Mouse (Mus musculus) intestine, postnatal 0 days (tissue): ENCODE measurements around the gene Ebf1. TPM values are rescaled to one million over a fixed set of nuclear protein-coding genes. Genes with fewer than 3 reads are reported as not detected.

Source experiments
- ATAC-seq: fragments of 200-750 bp; cut with Nextera tagmentation; 2 replicates; pipeline ENCODE4 v1.8.0; 2017; ENCODE audit warnings: mild to moderate bottlenecking, moderate TSS enrichment, moderate library complexity
- H3K27ac ChIP-seq: fragments of 300-500 bp; sonication (generic); 2 replicates; pipeline ENCODE4 v1.5.1; 2014; ENCODE audit warnings: mild to moderate bottlenecking, low read depth, low read length, moderate library complexity
- H3K27me3 ChIP-seq: fragments of 300-500 bp; sonication (generic); replicated peaks from 2 replicates; pipeline ENCODE4 v1.6.1; 2014; ENCODE audit warnings: low read length, mixed read lengths; ENCODE audit not compliant: control insufficient read depth, insufficient read depth
- H3K36me3 ChIP-seq: fragments of 300-500 bp; sonication (generic); 2 replicates; pipeline ENCODE4 v1.6.1; 2014; ENCODE audit warnings: mild to moderate bottlenecking, moderate library complexity; ENCODE audit not compliant: control insufficient read depth, insufficient read depth
- H3K4me1 ChIP-seq: fragments of 300-500 bp; sonication (generic); replicated peaks from 2 replicates; pipeline ENCODE4 v1.6.1; 2014; ENCODE audit warnings: antibody characterized with exemption, low read length, mixed read lengths; ENCODE audit not compliant: control insufficient read depth, insufficient read depth
- H3K4me2 ChIP-seq: fragments of 300-500 bp; sonication (generic); replicated peaks from 2 replicates; pipeline ENCODE4 v1.6.1; 2014; ENCODE audit warnings: low read depth, mild to moderate bottlenecking, moderate library complexity
- H3K4me3 ChIP-seq: fragments of 300-500 bp; sonication (generic); 2 replicates; pipeline ENCODE4 v1.5.1; 2014; ENCODE audit warnings: low read depth, low read length
- H3K9ac ChIP-seq: fragments of 300-500 bp; sonication (generic); 2 replicates; pipeline ENCODE4 v1.6.1; 2014; ENCODE audit warnings: mild to moderate bottlenecking, low read depth, low read length
- H3K9me3 ChIP-seq: fragments of 300-500 bp; sonication (generic); 2 replicates; pipeline ENCODE4 v1.6.1; 2016; ENCODE audit warnings: mixed run types; ENCODE audit not compliant: control insufficient read depth
- CTCF ChIP-seq: sonication (generic); IDR thresholded peaks from 2 replicates; pipeline ENCODE4 v1.5.1; 2016; ENCODE audit warnings: low read depth, mild to moderate bottlenecking, control low read depth, antibody characterized with exemption, moderate library complexity
- WGBS: fragments of 180-500 bp; shearing (Covaris S2); extraction: QIAGEN DNeasy Blood & Tissue Kit; methylation state at CpG from one replicate; pipeline ENCODE4 v1.1.7; 2014; 5-methylcytosine and 5-hydroxymethylcytosine counted together
- polyA plus RNA-seq: library from polyadenylated mRNA; unstranded; fragments of >200 nt; fragmentation: Nextera tagmentation; extraction: Ambion mirVana; gene quantifications from 2 replicates; pipeline ENCODE4 v1.2.1, GENCODE M21; 2015

The Ebf1 gene
- polyA plus RNA-seq, 1 experiment from 2014 or later: 4.0 TPM

DNA sequence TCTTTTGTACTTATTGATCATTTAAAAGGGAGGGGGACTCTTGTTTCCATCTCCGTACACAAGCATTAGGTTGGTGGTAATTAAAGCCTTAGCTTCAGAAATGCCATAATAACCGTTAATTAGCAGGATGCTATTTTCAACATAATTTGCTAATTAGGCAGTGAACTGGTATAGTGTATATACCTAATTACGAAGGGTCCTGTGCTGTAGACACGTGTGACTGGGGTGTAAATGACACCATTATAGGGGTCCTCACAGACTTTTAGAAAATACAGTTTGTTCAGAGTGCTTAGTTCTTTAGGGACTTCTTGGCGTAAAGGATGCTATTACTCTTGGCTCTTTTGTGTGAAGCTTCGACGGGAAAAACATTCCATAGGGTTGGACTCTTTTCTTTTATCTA, 167.9 kb downstream of the Ebf1 start:
- no peak for ATAC-seq
- no peak overlapping the region for H3K27ac ChIP-seq
- no peaks in the 10 kb centered on the region for H3K27me3 ChIP-seq
- no peak for TF ChIP-seq CTCF
- no peak overlapping the region for H3K4me2 ChIP-seq
- H3K9ac ChIP-seq: no peak overlapping the region
- H3K4me3 ChIP-seq: no peak overlapping the region
- H3K9me3 ChIP-seq: no peaks in the 10 kb centered on the region
- no peaks in the 10 kb centered on the region for H3K4me1 ChIP-seq
- no peaks in the 10 kb centered on the region for H3K36me3 ChIP-seq
- 64% methylated on average over 7 of the region's 7 CpGs for WGBS

DNA sequence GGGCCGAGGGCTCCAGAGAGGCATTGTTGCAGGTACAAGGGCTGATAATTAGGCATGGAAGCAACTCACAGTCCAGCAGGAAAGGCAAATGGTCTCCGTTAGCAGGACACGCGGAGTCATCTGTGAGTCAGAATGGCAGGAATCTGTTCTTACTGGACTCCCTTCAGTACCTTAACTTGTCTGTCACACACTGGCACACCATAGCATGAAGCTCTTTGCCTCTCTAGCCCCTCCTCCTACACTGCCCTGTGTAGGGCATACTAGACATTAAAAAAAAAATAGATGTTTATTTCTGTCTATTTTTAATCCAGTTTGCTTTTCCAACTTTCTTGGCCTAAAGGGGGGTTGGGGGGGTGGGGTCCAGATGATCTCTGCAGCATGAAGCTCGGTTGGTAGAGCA, 168.4 kb downstream of the Ebf1 start:
- H3K9ac ChIP-seq: no peak overlapping the region
- WGBS: 78% methylated on average over 5 of the region's 5 CpGs
- H3K27me3 ChIP-seq: no peaks in the 10 kb centered on the region
- H3K9me3 ChIP-seq: no peaks in the 10 kb centered on the region
- no peak overlapping the region for H3K4me2 ChIP-seq
- no peaks in the 10 kb centered on the region for H3K36me3 ChIP-seq
- no peak overlapping the region for H3K4me3 ChIP-seq
- no peaks in the 10 kb centered on the region for H3K4me1 ChIP-seq
- no peak for ATAC-seq
- no peak overlapping the region for H3K27ac ChIP-seq
- TF ChIP-seq CTCF: no peak

DNA sequence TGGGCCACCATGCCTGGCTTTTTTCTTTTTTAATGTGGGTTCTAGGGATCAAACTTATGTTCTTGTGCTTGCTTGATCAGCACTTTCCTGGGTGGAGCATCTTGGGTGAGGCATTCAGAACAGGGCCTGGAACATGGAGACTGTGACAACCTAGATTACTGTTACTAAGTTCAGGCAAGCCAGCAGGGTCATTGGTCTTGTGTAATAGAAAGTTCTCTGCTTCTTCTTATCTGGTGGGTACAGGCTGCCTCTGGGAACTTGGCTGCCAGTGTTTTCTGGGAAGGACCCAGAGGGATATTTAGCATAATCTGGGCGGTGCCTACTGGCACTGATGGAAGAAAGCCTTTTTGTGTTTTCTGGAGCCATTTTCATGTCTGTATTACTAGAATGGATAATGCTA, 170.9 kb downstream of the Ebf1 start:
- WGBS: 95% methylated on average over 1 of the region's 1 CpGs

DNA sequence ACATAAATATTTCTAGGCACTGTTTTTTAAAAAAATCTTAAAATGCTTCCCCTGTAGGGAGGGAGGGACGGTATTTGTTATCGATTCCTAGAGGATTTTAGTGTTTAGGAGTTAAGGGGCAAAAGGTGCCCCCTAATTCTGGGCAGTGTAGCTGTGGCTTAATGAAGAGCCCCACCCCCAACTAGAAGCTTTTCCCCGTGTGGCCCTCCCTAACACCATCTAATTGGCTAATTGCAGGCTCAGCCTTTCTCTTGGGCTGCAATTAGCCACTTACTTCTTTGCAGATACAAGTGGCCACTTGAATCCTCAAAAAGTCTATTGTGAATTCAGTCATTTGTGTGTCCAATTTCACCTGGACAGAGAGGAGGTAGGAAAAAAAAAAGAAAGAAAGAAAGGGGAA, 175.7 kb downstream of the Ebf1 start:
- WGBS: 21% methylated on average over 3 of the region's 3 CpGs
- no peak for ATAC-seq
- TF ChIP-seq CTCF: no peak

More for the DNA sequence above, 170.9 kb downstream of the Ebf1 start:
- H3K27ac ChIP-seq: no peak overlapping the region
- H3K9me3 ChIP-seq: no peaks in the 10 kb centered on the region
- no peak for TF ChIP-seq CTCF
- H3K4me1 ChIP-seq: no peaks in the 10 kb centered on the region
- H3K4me3 ChIP-seq: no peak overlapping the region
- H3K9ac ChIP-seq: no peak overlapping the region
- H3K36me3 ChIP-seq: no peaks in the 10 kb centered on the region
- no peak for ATAC-seq
- no peaks in the 10 kb centered on the region for H3K27me3 ChIP-seq
- H3K4me2 ChIP-seq: no peak overlapping the region

DNA sequence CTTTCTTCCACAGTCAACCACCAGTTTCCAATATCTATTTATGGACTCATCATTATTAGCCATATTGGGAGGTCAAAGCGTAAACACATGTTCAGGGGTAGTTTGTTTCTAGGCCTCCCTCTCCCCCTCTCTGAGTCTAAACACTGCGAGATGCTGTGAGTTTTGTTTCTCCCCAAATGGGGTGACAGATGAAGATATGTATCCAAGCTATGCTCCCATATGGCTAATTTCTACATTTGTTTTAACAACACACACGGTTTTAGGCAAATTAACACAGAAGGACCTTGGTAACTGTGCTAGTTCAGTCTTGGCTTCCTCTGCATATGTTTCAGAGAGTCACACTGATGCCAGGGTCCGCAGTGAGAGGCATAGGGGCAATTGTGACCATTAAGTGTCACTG, 177.8 kb downstream of the Ebf1 start:
- H3K4me1 ChIP-seq: no peaks in the 10 kb centered on the region
- H3K4me3 ChIP-seq: no peak overlapping the region
- no peaks in the 10 kb centered on the region for H3K27me3 ChIP-seq
- no peaks in the 10 kb centered on the region for H3K9me3 ChIP-seq
- no peak for ATAC-seq
- H3K4me2 ChIP-seq: no peak overlapping the region
- no peak for TF ChIP-seq CTCF
- WGBS: 91% methylated on average over 4 of the region's 4 CpGs
- no peak overlapping the region for H3K27ac ChIP-seq
- H3K36me3 ChIP-seq: no peaks in the 10 kb centered on the region
- H3K9ac ChIP-seq: no peak overlapping the region

More for the DNA sequence above, 175.7 kb downstream of the Ebf1 start:
- no peak overlapping the region for H3K9ac ChIP-seq
- no peaks in the 10 kb centered on the region for H3K36me3 ChIP-seq
- no peak overlapping the region for H3K4me3 ChIP-seq
- H3K4me1 ChIP-seq: no peaks in the 10 kb centered on the region
- H3K27me3 ChIP-seq: no peaks in the 10 kb centered on the region
- no peak overlapping the region for H3K4me2 ChIP-seq
- H3K9me3 ChIP-seq: no peaks in the 10 kb centered on the region
- no peak overlapping the region for H3K27ac ChIP-seq

DNA sequence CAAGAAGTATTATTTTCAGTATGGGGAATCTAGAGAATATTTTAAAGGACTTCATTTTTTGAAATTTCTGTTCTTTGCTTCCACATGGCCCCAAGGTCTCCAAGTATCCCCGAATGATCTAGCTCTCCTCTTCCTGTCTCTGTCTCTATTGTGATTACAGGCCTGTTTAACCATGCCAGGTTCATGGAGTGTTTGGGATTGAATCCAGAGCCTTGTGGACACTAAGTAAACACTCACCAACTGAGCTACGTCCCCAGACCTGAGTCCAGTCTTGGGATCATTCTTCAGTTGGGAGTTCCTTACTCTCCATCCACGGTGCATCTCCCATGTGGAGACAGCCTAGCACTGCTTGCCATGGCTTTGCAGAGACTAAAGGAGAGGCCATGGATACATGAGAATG, 178.7 kb downstream of the Ebf1 start:
- TF ChIP-seq CTCF: no peak
- Histone ChIP-seq H3K27ac (no peak overlapping the region), H3K27me3 (no peaks in the 10 kb centered on the region), H3K9ac (no peak overlapping the region), H3K4me1 (no peaks in the 10 kb centered on the region), H3K9me3 (no peaks in the 10 kb centered on the region), H3K36me3 (no peaks in the 10 kb centered on the region), H3K4me2 (no peak overlapping the region), H3K4me3 (no peak overlapping the region)
- no peak for ATAC-seq
- 60% methylated on average over 3 of the region's 3 CpGs for WGBS

DNA sequence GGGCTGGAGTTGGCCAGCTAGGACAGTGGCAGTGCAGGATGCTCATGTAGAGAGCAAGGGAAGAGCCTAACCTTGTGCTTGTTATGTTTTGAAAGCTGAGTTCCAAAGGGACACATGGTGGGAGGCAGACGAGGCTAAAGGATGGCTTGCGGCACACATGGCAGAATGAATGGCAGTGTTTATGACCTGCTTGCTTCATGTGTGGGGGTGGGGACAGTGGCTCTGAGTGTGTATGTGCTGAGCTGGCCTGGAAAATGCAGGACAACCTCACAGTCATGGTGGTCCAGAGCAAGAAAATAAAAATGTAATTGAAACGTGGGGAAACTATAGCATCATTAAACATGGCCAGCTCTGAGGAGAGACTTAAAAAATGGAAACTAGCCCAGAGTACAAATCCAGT, 181.2 kb downstream of the Ebf1 start:
- 61% methylated on average over 3 of the region's 3 CpGs for WGBS
- no peak overlapping the region for H3K4me2 ChIP-seq
- no peak overlapping the region for H3K9ac ChIP-seq
- H3K27ac ChIP-seq: no peak overlapping the region
- ATAC-seq: no peak
- H3K27me3 ChIP-seq: no peaks in the 10 kb centered on the region
- no peaks in the 10 kb centered on the region for H3K4me1 ChIP-seq
- TF ChIP-seq CTCF: no peak
- H3K4me3 ChIP-seq: no peak overlapping the region
- no peaks in the 10 kb centered on the region for H3K9me3 ChIP-seq
- H3K36me3 ChIP-seq: no peaks in the 10 kb centered on the region
